Mouse (Mus musculus): ENCODE results near the gene Fos. TPM values are rescaled to one million over a fixed set of nuclear protein-coding genes. Genes with fewer than 3 reads are reported as not detected.

Fos gene
- polyA plus RNA-seq, 1 experiment from 2014 or later = 1.8 TPM

- no peaks in the 10 kb centered on the region for H3K36me3 ChIP-seq (ENCODE audit: control insufficient read depth, insufficient read depth, low read length)
- no peak overlapping the region for H3K4me3 ChIP-seq (ENCODE audit: low read depth, low read length)
- no peak overlapping the region for H3K4me2 ChIP-seq (ENCODE audit: low read length)
- peaks cover 17% of the 10 kb centered on the region for H3K4me1 ChIP-seq (ENCODE audit: control insufficient read depth, insufficient read depth, low read length)
- H3K9me3 ChIP-seq (replicated peaks; ENCODE audit: control insufficient read depth, low read length, poor library complexity, severe bottlenecking) = no peaks in the 10 kb centered on the region
- 71% methylated on average over 10 of the region's 10 CpGs for WGBS
- no peaks in the 10 kb centered on the region for H3K27me3 ChIP-seq (ENCODE audit: control insufficient read depth, insufficient read depth, low read depth, low read length)
- no peak overlapping the region for H3K9ac ChIP-seq (ENCODE audit: low read depth, low read length)
- no peak overlapping the region for H3K27ac ChIP-seq (ENCODE audit: low read length)
- ATAC-seq = no peak
Measured at GRCm38 (mm10) chr12:85490096-85490820, 16.6 kb downstream of the Fos start.

GRCm38 (mm10) chr12:85490991-85491390, 17.3 kb downstream of the Fos start:
- Histone ChIP-seq H3K36me3 (ENCODE audit: control insufficient read depth, insufficient read depth, low read length) (no peaks in the 10 kb centered on the region), H3K27ac (ENCODE audit: low read length) (no peak overlapping the region)
- WGBS = 87% methylated on average over 1 of the region's 1 CpGs

GRCm38 (mm10) chr12:85492084-85492645, 18.5 kb downstream of the Fos start:
- Histone ChIP-seq H3K9ac (ENCODE audit: low read depth, low read length) (no peak overlapping the region), H3K27me3 (ENCODE audit: control insufficient read depth, insufficient read depth, low read depth, low read length) (no peaks in the 10 kb centered on the region), H3K27ac (ENCODE audit: low read length) (no peak overlapping the region), H3K9me3 (replicated peaks; ENCODE audit: control insufficient read depth, low read length, poor library complexity, severe bottlenecking) (no peaks in the 10 kb centered on the region), H3K4me3 (ENCODE audit: low read depth, low read length) (no peak overlapping the region), H3K4me2 (ENCODE audit: low read length) (peak overlapping the region; percentile 28), H3K4me1 (ENCODE audit: control insufficient read depth, insufficient read depth, low read length) (peaks cover 6% of the 10 kb centered on the region), H3K36me3 (ENCODE audit: control insufficient read depth, insufficient read depth, low read length) (no peaks in the 10 kb centered on the region)
- 0 out of 2 replicates have a peak, but pooled peaks have one; percentile 41 for ATAC-seq
- 20% methylated on average over 16 of the region's 16 CpGs for WGBS

More at GRCm38 (mm10) chr12:85490991-85491390, 17.3 kb downstream of the Fos start:
- Histone ChIP-seq H3K27me3 (ENCODE audit: control insufficient read depth, insufficient read depth, low read depth, low read length) (no peaks in the 10 kb centered on the region), H3K4me2 (ENCODE audit: low read length) (no peak overlapping the region), H3K4me3 (ENCODE audit: low read depth, low read length) (no peak overlapping the region), H3K9ac (ENCODE audit: low read depth, low read length) (no peak overlapping the region), H3K4me1 (ENCODE audit: control insufficient read depth, insufficient read depth, low read length) (peaks cover 12% of the 10 kb centered on the region), H3K9me3 (replicated peaks; ENCODE audit: control insufficient read depth, low read length, poor library complexity, severe bottlenecking) (no peaks in the 10 kb centered on the region)
- no peak for ATAC-seq

- Histone ChIP-seq H3K4me2 (ENCODE audit: low read length) (no peak overlapping the region), H3K9ac (ENCODE audit: low read depth, low read length) (no peak overlapping the region), H3K27me3 (ENCODE audit: control insufficient read depth, insufficient read depth, low read depth, low read length) (no peaks in the 10 kb centered on the region), H3K27ac (ENCODE audit: low read length) (no peak overlapping the region), H3K9me3 (replicated peaks; ENCODE audit: control insufficient read depth, low read length, poor library complexity, severe bottlenecking) (no peaks in the 10 kb centered on the region), H3K4me3 (ENCODE audit: low read depth, low read length) (no peak overlapping the region), H3K36me3 (ENCODE audit: control insufficient read depth, insufficient read depth, low read length) (no peaks in the 10 kb centered on the region), H3K4me1 (ENCODE audit: control insufficient read depth, insufficient read depth, low read length) (no peaks in the 10 kb centered on the region)
- 81% methylated on average over 7 of the region's 7 CpGs for WGBS
- ATAC-seq = no peak
Measured at GRCm38 (mm10) chr12:85496336-85496735, 22.6 kb downstream of the Fos start.

GRCm38 (mm10) chr12:85496755-85497154, 23.1 kb downstream of the Fos start:
- WGBS = 20% methylated on average over 7 of the region's 7 CpGs
- no peak overlapping the region for H3K4me3 ChIP-seq (ENCODE audit: low read depth, low read length)
- no peaks in the 10 kb centered on the region for H3K27me3 ChIP-seq (ENCODE audit: control insufficient read depth, insufficient read depth, low read depth, low read length)
- H3K4me2 ChIP-seq (ENCODE audit: low read length) = no peak overlapping the region
- H3K4me1 ChIP-seq (ENCODE audit: control insufficient read depth, insufficient read depth, low read length) = no peaks in the 10 kb centered on the region
- H3K9ac ChIP-seq (ENCODE audit: low read depth, low read length) = no peak overlapping the region
- ATAC-seq = no peak
- H3K27ac ChIP-seq (ENCODE audit: low read length) = no peak overlapping the region
- H3K9me3 ChIP-seq (replicated peaks; ENCODE audit: control insufficient read depth, low read length, poor library complexity, severe bottlenecking) = no peaks in the 10 kb centered on the region
- H3K36me3 ChIP-seq (ENCODE audit: control insufficient read depth, insufficient read depth, low read length) = no peaks in the 10 kb centered on the region

- 64% methylated on average over 11 of the region's 11 CpGs for WGBS
- Histone ChIP-seq H3K9ac (ENCODE audit: low read depth, low read length) (no peak overlapping the region), H3K36me3 (ENCODE audit: control insufficient read depth, insufficient read depth, low read length) (no peaks in the 10 kb centered on the region), H3K4me1 (ENCODE audit: control insufficient read depth, insufficient read depth, low read length) (no peaks in the 10 kb centered on the region), H3K4me2 (ENCODE audit: low read length) (no peak overlapping the region), H3K4me3 (ENCODE audit: low read depth, low read length) (no peak overlapping the region), H3K27me3 (ENCODE audit: control insufficient read depth, insufficient read depth, low read depth, low read length) (no peaks in the 10 kb centered on the region), H3K27ac (ENCODE audit: low read length) (no peak overlapping the region), H3K9me3 (replicated peaks; ENCODE audit: control insufficient read depth, low read length, poor library complexity, severe bottlenecking) (peaks cover 1% of the 10 kb centered on the region; the same call in 1 of the 2 replicates)
- ATAC-seq = no peak
Measured at GRCm38 (mm10) chr12:85497310-85498135, 23.8 kb downstream of the Fos start.

- WGBS = 74% methylated on average over 8 of the region's 8 CpGs
- H3K9me3 ChIP-seq (replicated peaks; ENCODE audit: control insufficient read depth, low read length, poor library complexity, severe bottlenecking) = peaks cover 6% of the 10 kb centered on the region; the same call in 1 of the 2 replicates
- H3K9ac ChIP-seq (ENCODE audit: low read depth, low read length) = no peak overlapping the region
- no peak overlapping the region for H3K4me3 ChIP-seq (ENCODE audit: low read depth, low read length)
- no peaks in the 10 kb centered on the region for H3K4me1 ChIP-seq (ENCODE audit: control insufficient read depth, insufficient read depth, low read length)
- ATAC-seq = no peak
- H3K36me3 ChIP-seq (ENCODE audit: control insufficient read depth, insufficient read depth, low read length) = no peaks in the 10 kb centered on the region
- no peak overlapping the region for H3K4me2 ChIP-seq (ENCODE audit: low read length)
- H3K27me3 ChIP-seq (ENCODE audit: control insufficient read depth, insufficient read depth, low read depth, low read length) = no peaks in the 10 kb centered on the region
- H3K27ac ChIP-seq (ENCODE audit: low read length) = no peak overlapping the region
Measured at GRCm38 (mm10) chr12:85499001-85499400, 25.3 kb downstream of the Fos start.

- WGBS = 94% methylated on average over 4 of the region's 4 CpGs
- Histone ChIP-seq H3K4me1 (ENCODE audit: control insufficient read depth, insufficient read depth, low read length) (no peaks in the 10 kb centered on the region), H3K4me3 (ENCODE audit: low read depth, low read length) (no peak overlapping the region), H3K4me2 (ENCODE audit: low read length) (no peak overlapping the region), H3K36me3 (ENCODE audit: control insufficient read depth, insufficient read depth, low read length) (no peaks in the 10 kb centered on the region), H3K9me3 (replicated peaks; ENCODE audit: control insufficient read depth, low read length, poor library complexity, severe bottlenecking) (peaks cover 14% of the 10 kb centered on the region), H3K27ac (ENCODE audit: low read length) (no peak overlapping the region), H3K9ac (ENCODE audit: low read depth, low read length) (no peak overlapping the region), H3K27me3 (ENCODE audit: control insufficient read depth, insufficient read depth, low read depth, low read length) (no peaks in the 10 kb centered on the region)
- ATAC-seq = no peak
Measured at GRCm38 (mm10) chr12:85502682-85503081, 29.0 kb downstream of the Fos start.

- Histone ChIP-seq H3K9ac (ENCODE audit: low read depth, low read length) (no peak overlapping the region), H3K4me3 (ENCODE audit: low read depth, low read length) (no peak overlapping the region), H3K36me3 (ENCODE audit: control insufficient read depth, insufficient read depth, low read length) (no peaks in the 10 kb centered on the region), H3K27ac (ENCODE audit: low read length) (no peak overlapping the region), H3K9me3 (replicated peaks; ENCODE audit: control insufficient read depth, low read length, poor library complexity, severe bottlenecking) (peaks cover 7% of the 10 kb centered on the region), H3K27me3 (ENCODE audit: control insufficient read depth, insufficient read depth, low read depth, low read length) (no peaks in the 10 kb centered on the region), H3K4me1 (ENCODE audit: control insufficient read depth, insufficient read depth, low read length) (no peaks in the 10 kb centered on the region), H3K4me2 (ENCODE audit: low read length) (no peak overlapping the region)
- WGBS = 23% methylated on average over 3 of the region's 3 CpGs
- ATAC-seq = no peak
Measured at GRCm38 (mm10) chr12:85508235-85508634, 34.5 kb downstream of the Fos start.
